Mouse (Mus musculus) embryonic facial prominence, embryonic 12.5 days (tissue): ENCODE data around the gene Sh2b1. TPM values are rescaled to one million over a fixed set of nuclear protein-coding genes. Genes with fewer than 3 reads are reported as not detected.

Experiments used
- ATAC-seq: fragments of 200-750 bp; cut with Nextera tagmentation; 2 replicates; pipeline ENCODE4 v1.8.0; 2017; ENCODE audit not compliant: insufficient number of reproducible peaks, insufficient read depth, low FRiP score, low TSS enrichment
- H3K27ac ChIP-seq: fragments of 300-500 bp; sonication (generic); 2 replicates; pipeline ENCODE4 v1.5.1; 2016; ENCODE audit warnings: mild to moderate bottlenecking
- H3K27me3 ChIP-seq: fragments of 300-500 bp; sonication (generic); 2 replicates; pipeline ENCODE4 v1.6.1; 2016; ENCODE audit warnings: mild to moderate bottlenecking, moderate library complexity
- H3K36me3 ChIP-seq: fragments of 300-500 bp; sonication (generic); 2 replicates; pipeline ENCODE4 v1.6.1; 2016; ENCODE audit warnings: mild to moderate bottlenecking
- H3K4me1 ChIP-seq: fragments of 300-500 bp; sonication (generic); 2 replicates; pipeline ENCODE4 v1.6.1; 2016
- H3K4me2 ChIP-seq: fragments of 300-500 bp; sonication (generic); replicated peaks from 2 replicates; pipeline ENCODE4 v1.6.1; 2016; ENCODE audit warnings: mild to moderate bottlenecking, moderate library complexity
- H3K4me3 ChIP-seq: fragments of 300-500 bp; sonication (generic); 2 replicates; pipeline ENCODE4 v1.5.1; 2016; ENCODE audit warnings: mild to moderate bottlenecking
- H3K9ac ChIP-seq: fragments of 300-500 bp; sonication (generic); 2 replicates; pipeline ENCODE4 v1.6.1; 2016; ENCODE audit warnings: mild to moderate bottlenecking, moderate library complexity
- H3K9me3 ChIP-seq: fragments of 300-500 bp; sonication (generic); 2 replicates; pipeline ENCODE4 v1.6.1; 2016; ENCODE audit warnings: mild to moderate bottlenecking, moderate library complexity
- WGBS: fragments of 180-500 bp; shearing (Covaris S2); methylation state at CpG from one replicate; pipeline ENCODE4 v1.1.7; 2016; 5-methylcytosine and 5-hydroxymethylcytosine counted together
- polyA plus RNA-seq: library from polyadenylated mRNA; unstranded; fragments of >200 nt; fragmentation: Nextera tagmentation; extraction: Ambion mirVana; gene quantifications from 2 replicates; pipeline ENCODE4 v1.2.1, GENCODE M21; 2016

The Sh2b1 gene
- polyA plus RNA-seq, 1 experiment from 2014 or later: 60.2 TPM

- Histone ChIP-seq H3K27ac (peak overlapping the region; percentile 38; the same call in 1 of the 2 replicates), H3K36me3 (peaks cover 38% of the 10 kb centered on the region), H3K4me2 (no peak overlapping the region), H3K4me1 (peaks cover 15% of the 10 kb centered on the region), H3K9ac (no peak overlapping the region), H3K4me3 (no peak overlapping the region), H3K9me3 (no peaks in the 10 kb centered on the region), H3K27me3 (no peaks in the 10 kb centered on the region)
- ATAC-seq: no peak
- WGBS: 46% methylated on average over 5 of the region's 5 CpGs
These were observed 10.4 kb downstream of the Sh2b1 start for GRCm38 (mm10) chr7:126464836-126465235.

DNA sequence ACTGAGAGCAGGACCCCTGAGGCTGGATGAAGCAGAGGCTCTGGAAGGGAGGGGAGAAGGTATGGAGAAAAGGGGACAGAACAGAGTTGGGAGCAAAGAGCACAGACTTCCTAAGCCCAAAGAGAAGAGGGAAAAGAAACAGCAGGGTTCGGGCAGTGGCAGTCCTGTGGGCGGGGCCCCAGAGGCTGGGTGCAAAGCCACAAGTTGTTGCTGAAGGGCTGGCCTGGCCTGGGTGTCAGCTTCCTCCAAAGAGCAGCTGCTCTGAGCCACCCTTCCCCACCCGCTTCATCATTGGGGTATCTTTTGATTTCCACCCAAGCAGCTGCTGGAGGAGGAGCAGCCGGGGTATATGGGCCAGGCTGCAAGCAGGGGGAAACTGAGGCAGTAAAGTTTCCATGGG is 11.1 kb downstream of the Sh2b1 start:
- Histone ChIP-seq H3K4me1 (peaks cover 15% of the 10 kb centered on the region), H3K36me3 (peaks cover 31% of the 10 kb centered on the region), H3K9ac (no peak overlapping the region), H3K27ac (no peak overlapping the region), H3K9me3 (no peaks in the 10 kb centered on the region), H3K4me3 (no peak overlapping the region), H3K27me3 (no peaks in the 10 kb centered on the region), H3K4me2 (no peak overlapping the region)
- 60% methylated on average over 4 of the region's 4 CpGs for WGBS
- no peak for ATAC-seq

DNA sequence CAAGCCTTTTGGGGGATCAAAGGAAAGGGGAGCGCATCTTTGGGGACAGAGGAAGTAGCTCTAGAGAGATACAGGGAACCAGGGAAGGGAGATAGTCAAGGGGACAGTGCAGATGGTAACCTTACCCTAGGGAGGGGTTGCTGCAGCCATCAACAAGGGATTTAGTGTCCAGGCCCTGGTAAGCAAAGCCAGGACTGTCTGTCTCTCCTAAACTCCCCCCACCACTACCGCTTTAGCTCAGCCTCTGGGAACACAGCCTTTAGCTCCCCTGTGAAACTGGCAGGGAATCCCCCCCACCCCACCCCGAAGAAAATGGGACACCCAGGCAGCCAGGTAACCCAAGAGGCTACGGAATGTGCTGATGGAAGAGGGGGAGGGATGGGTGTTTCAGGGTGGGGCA is 11.7 kb downstream of the Sh2b1 start:
- Histone ChIP-seq H3K4me2 (no peak overlapping the region), H3K36me3 (peaks cover 25% of the 10 kb centered on the region), H3K27ac (no peak overlapping the region), H3K27me3 (no peaks in the 10 kb centered on the region), H3K9me3 (no peaks in the 10 kb centered on the region), H3K4me1 (peaks cover 15% of the 10 kb centered on the region), H3K9ac (no peak overlapping the region), H3K4me3 (no peak overlapping the region)
- no peak for ATAC-seq
- WGBS: 41% methylated on average over 4 of the region's 4 CpGs

DNA sequence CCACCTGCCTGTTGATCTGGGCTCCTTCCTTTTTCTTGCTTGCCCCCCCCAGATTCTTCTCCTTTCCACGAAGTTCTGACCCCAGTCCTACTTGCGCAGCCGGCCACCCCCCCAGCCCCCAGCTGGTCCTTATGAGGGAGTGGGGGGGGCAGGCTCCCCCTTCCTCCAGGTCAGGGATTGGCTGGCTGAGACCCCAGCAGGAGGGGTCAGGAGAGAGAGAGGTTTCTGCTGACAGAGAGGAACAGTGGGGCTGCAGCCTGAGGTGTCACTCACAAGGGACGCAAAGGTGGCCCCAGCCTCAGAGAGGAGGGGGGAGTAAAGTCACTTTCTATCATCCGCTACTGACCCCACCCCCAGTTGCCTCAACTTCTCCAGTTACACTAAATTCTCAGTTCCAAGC is 12.2 kb downstream of the Sh2b1 start, which contains the start of gene Atp2a1:
Gene Atp2a1 (minus strand): TSS at position 105 of the 400 bp plus-strand sequence.
- Histone ChIP-seq H3K9me3 (no peaks in the 10 kb centered on the region), H3K27ac (peak within 1 kb of the TSS; percentile 37; the same call in 1 of the 2 replicates)

DNA sequence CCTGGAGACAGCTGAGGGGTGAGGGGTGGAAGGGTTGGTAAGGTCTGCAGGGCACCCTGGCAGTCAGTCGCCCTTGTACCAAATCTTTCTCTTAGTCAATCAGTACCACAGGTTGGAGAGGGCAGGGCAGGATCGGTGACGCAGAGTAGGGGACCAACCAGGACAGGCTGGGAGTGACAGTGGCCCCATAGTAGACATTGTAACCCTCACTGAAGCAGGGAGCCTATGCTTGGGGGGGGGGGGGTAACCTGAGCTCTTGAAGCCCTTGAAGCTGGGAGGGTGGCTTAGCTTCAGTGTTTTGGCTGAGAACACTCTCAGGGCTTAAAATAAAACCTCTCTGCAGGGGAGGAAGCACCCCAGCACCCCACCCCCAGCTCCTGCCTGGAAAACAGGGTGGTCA is 13.6 kb downstream of the Sh2b1 start:
- peaks cover 7% of the 10 kb centered on the region; the same call in 1 of the 2 replicates for H3K36me3 ChIP-seq
- no peak for ATAC-seq
- peak overlapping the region; percentile 25; the same call in 1 of the 2 replicates for H3K9ac ChIP-seq
- H3K4me2 ChIP-seq: no peak overlapping the region
- WGBS: 68% methylated on average over 3 of the region's 3 CpGs
- peaks cover 15% of the 10 kb centered on the region for H3K4me1 ChIP-seq
- H3K9me3 ChIP-seq: no peaks in the 10 kb centered on the region
- no peak overlapping the region for H3K4me3 ChIP-seq
- H3K27me3 ChIP-seq: no peaks in the 10 kb centered on the region
- H3K27ac ChIP-seq: peak overlapping the region; percentile 37

More for the DNA sequence above, 12.2 kb downstream of the Sh2b1 start, which contains the start of gene Atp2a1:
- Histone ChIP-seq H3K27me3 (no peaks in the 10 kb centered on the region), H3K4me2 (0 out of 2 replicates have a peak within 1 kb of the TSS, but pooled peaks have one; percentile 6), H3K4me1 (peaks cover 15% of the 10 kb centered on the region), H3K4me3 (no peak within 1 kb of the TSS), H3K9ac (peak within 1 kb of the TSS; percentile 25; the same call in 1 of the 2 replicates), H3K36me3 (peaks cover 20% of the 10 kb centered on the region)
- no peak for ATAC-seq
- 35% methylated on average over 5 of the region's 5 CpGs for WGBS

- Histone ChIP-seq H3K36me3 (no peaks in the 10 kb centered on the region), H3K9ac (no peak overlapping the region), H3K27ac (peak overlapping the region; percentile 37; the same call in 1 of the 2 replicates), H3K4me3 (no peak overlapping the region), H3K4me2 (no peak overlapping the region), H3K27me3 (no peaks in the 10 kb centered on the region), H3K9me3 (no peaks in the 10 kb centered on the region), H3K4me1 (peaks cover 15% of the 10 kb centered on the region)
- ATAC-seq: 0 out of 2 replicates have a peak, but pooled peaks have one; percentile 6
- 41% methylated on average over 10 of the region's 10 CpGs for WGBS
These were observed 14.4 kb downstream of the Sh2b1 start for GRCm38 (mm10) chr7:126460623-126461399.

- Histone ChIP-seq H3K9ac (no peak overlapping the region), H3K27ac (no peak overlapping the region), H3K4me3 (no peak overlapping the region), H3K4me1 (peaks cover 15% of the 10 kb centered on the region), H3K36me3 (no peaks in the 10 kb centered on the region), H3K9me3 (no peaks in the 10 kb centered on the region), H3K27me3 (no peaks in the 10 kb centered on the region), H3K4me2 (no peak overlapping the region)
- ATAC-seq: no peak
- 84% methylated on average over 11 of the region's 11 CpGs for WGBS
These were observed 16.2 kb downstream of the Sh2b1 start for GRCm38 (mm10) chr7:126458844-126459618.

GRCm38 (mm10) chr7:126458225-126458624 is 17.0 kb downstream of the Sh2b1 start:
- 82% methylated on average over 5 of the region's 5 CpGs for WGBS
- Histone ChIP-seq H3K4me3 (no peak overlapping the region), H3K9me3 (no peaks in the 10 kb centered on the region), H3K4me2 (no peak overlapping the region), H3K9ac (no peak overlapping the region), H3K36me3 (no peaks in the 10 kb centered on the region), H3K4me1 (peaks cover 13% of the 10 kb centered on the region), H3K27ac (no peak overlapping the region), H3K27me3 (no peaks in the 10 kb centered on the region)
- no peak for ATAC-seq

- H3K27ac ChIP-seq: no peak overlapping the region
- H3K9me3 ChIP-seq: no peaks in the 10 kb centered on the region
- no peak overlapping the region for H3K4me3 ChIP-seq
- H3K4me2 ChIP-seq: no peak overlapping the region
- no peaks in the 10 kb centered on the region for H3K36me3 ChIP-seq
- WGBS: 91% methylated on average over 17 of the region's 17 CpGs
- no peak for ATAC-seq
- H3K9ac ChIP-seq: no peak overlapping the region
- peaks cover 6% of the 10 kb centered on the region; the same call in 1 of the 2 replicates for H3K4me1 ChIP-seq
- H3K27me3 ChIP-seq: no peaks in the 10 kb centered on the region
These were observed 18.6 kb downstream of the Sh2b1 start for GRCm38 (mm10) chr7:126456382-126457266.

DNA sequence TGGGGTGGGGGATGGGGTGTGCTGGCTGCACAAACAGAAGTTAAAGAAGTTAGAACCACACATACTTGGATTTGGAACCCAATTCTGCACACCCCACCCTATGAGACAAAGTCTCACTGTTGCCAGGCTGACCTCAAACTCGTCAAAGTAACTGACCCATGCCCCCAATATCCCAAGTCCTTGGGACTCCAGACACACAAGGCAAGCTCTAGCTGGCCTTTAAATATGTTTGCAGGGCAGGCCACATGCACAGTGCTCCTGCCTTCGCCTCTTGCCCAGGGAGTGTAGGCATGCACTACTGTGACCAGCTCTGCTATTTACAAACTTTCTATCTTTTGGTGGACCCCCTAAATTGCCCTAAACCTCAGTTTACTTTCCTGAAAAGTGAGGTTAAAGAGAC is 20.0 kb downstream of the Sh2b1 start:
- Histone ChIP-seq H3K4me3 (no peak overlapping the region), H3K4me1 (no peaks in the 10 kb centered on the region), H3K36me3 (no peaks in the 10 kb centered on the region), H3K27me3 (no peaks in the 10 kb centered on the region), H3K27ac (no peak overlapping the region), H3K9me3 (no peaks in the 10 kb centered on the region), H3K4me2 (no peak overlapping the region), H3K9ac (no peak overlapping the region)
- ATAC-seq: no peak
- 78% methylated on average over 2 of the region's 2 CpGs for WGBS

DNA sequence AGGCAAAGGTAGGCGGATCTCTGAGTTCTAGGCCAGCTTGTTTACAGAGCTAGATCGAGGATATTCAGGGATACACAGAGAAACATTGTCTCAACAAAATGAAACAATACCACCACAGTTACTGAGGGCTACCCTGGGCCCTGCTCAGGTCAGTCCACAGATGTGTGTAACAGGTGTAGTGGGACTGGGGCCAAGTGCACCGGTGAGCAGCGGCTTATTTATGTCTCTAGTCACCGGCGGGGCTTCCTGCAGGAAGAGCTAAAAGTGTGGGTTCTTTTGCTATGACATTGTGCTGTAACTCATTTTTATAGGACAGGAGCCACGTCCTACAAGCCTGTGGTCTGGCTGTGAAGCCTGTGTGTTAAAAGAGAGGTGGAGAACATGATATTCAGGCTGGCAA is 21.4 kb downstream of the Sh2b1 start:
- H3K4me2 ChIP-seq: no peak overlapping the region
- H3K4me1 ChIP-seq: no peaks in the 10 kb centered on the region
- ATAC-seq: no peak
- H3K27me3 ChIP-seq: no peaks in the 10 kb centered on the region
- H3K4me3 ChIP-seq: no peak overlapping the region
- H3K9me3 ChIP-seq: no peaks in the 10 kb centered on the region
- H3K9ac ChIP-seq: no peak overlapping the region
- H3K36me3 ChIP-seq: 0 out of 2 replicates have a peak, but pooled peaks cover under 1% of the 10 kb centered on the region
- WGBS: 81% methylated on average over 7 of the region's 7 CpGs
- no peak overlapping the region for H3K27ac ChIP-seq
